Mouse (Mus musculus): Measurements from ENCODE around the gene Olfr60. TPM values are rescaled to one million over a fixed set of nuclear protein-coding genes. Genes with fewer than 3 reads are reported as not detected.

Gene Olfr60
- polyA plus RNA-seq, 1 experiment from 2014 or later = not detected

DNA sequence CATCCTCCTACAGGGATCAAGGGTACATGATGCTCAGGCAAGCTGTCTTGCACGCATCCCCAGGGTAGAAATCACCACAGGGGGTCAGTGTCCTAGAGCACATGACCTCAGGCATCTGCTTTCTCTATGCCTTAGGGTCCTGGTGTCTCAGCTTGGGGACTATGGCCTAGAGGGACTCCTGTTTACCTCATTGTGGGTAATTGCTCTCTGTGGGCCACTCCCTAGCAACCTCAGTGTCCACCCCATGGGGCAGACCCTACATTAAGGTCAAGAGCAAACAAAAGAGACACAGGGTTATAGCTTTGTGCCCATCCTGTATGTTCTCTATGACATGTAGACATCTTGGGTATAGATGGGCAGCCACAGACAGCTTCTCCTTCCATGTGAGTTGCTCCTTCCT lies 40.9 kb downstream of the Olfr60 start, which contains the start of gene Olfr525:
Olfr525 (plus strand) TSS at position 301 of the 400 bp plus-strand sequence.
- Histone ChIP-seq H3K9me3 (replicated peaks; ENCODE audit: control insufficient read depth, low read length) (no peaks in the 10 kb centered on the region), H3K27me3 (ENCODE audit: control insufficient read depth, insufficient read depth, low read length) (no peaks in the 10 kb centered on the region), H3K4me3 (ENCODE audit: low read depth, low read length) (no peak within 1 kb of the TSS), H3K36me3 (replicated peaks; ENCODE audit: control insufficient read depth, insufficient read depth, low read depth, low read length) (no peaks in the 10 kb centered on the region), H3K4me1 (ENCODE audit: control insufficient read depth, insufficient read depth, low read length) (no peaks in the 10 kb centered on the region), H3K4me2 (ENCODE audit: low read depth, low read length) (no peak within 1 kb of the TSS), H3K27ac (replicated peaks; ENCODE audit: low read depth, low read length) (no peak within 1 kb of the TSS), H3K9ac (replicated peaks; ENCODE audit: low read length) (no peak within 1 kb of the TSS)
- DNase-seq (ENCODE audit: low spot score) (no peak), ATAC-seq (replicated peaks; ENCODE audit: insufficient number of reproducible peaks, low FRiP score, low TSS enrichment, low read depth) (no peak)
- WGBS = 45% methylated on average over 1 of the region's 1 CpGs

DNA sequence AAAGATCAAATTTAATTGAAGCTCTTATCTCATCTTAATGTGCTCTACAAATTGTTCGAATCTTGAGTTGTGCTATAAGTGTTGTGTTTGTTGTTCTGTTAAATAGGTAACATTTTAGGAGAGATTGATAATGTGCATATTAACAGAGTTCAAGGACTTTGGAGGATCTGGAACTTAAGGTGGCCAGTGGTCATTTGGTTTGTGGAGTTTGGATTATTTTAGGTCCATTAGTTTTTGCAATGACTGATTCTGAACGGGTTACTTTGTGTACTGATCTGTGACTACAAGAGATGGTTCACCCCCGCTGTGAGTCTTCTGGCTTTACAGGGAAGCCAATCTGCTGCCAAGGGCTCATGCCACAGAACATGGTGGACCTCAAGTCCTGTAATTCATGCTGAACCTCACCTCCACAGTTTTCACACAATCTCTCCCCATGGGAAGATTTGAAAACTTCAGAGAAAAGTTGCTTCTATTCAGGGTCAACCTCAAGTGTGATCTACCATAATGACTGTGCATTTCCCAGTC lies 41.5 kb downstream of the Olfr60 start:
- DNase-seq (ENCODE audit: low spot score) = no peak
- Histone ChIP-seq H3K27ac (replicated peaks; ENCODE audit: low read depth, low read length) (no peak overlapping the region), H3K9me3 (replicated peaks; ENCODE audit: control insufficient read depth, low read length) (no peaks in the 10 kb centered on the region), H3K4me1 (ENCODE audit: control insufficient read depth, insufficient read depth, low read length) (no peaks in the 10 kb centered on the region), H3K4me2 (ENCODE audit: low read depth, low read length) (no peak overlapping the region), H3K4me3 (ENCODE audit: low read depth, low read length) (no peak overlapping the region), H3K36me3 (replicated peaks; ENCODE audit: control insufficient read depth, insufficient read depth, low read depth, low read length) (no peaks in the 10 kb centered on the region), H3K9ac (replicated peaks; ENCODE audit: low read length) (no peak overlapping the region), H3K27me3 (ENCODE audit: control insufficient read depth, insufficient read depth, low read length) (no peaks in the 10 kb centered on the region)
- 92% methylated on average over 3 of the region's 3 CpGs for WGBS
- no peak for ATAC-seq (replicated peaks; ENCODE audit: insufficient number of reproducible peaks, low FRiP score, low TSS enrichment, low read depth)

- Histone ChIP-seq H3K9me3 (replicated peaks; ENCODE audit: control insufficient read depth, low read length) (no peaks in the 10 kb centered on the region), H3K27ac (replicated peaks; ENCODE audit: low read depth, low read length) (no peak overlapping the region), H3K4me3 (ENCODE audit: low read depth, low read length) (no peak overlapping the region), H3K36me3 (replicated peaks; ENCODE audit: control insufficient read depth, insufficient read depth, low read depth, low read length) (no peaks in the 10 kb centered on the region), H3K27me3 (ENCODE audit: control insufficient read depth, insufficient read depth, low read length) (no peaks in the 10 kb centered on the region), H3K4me2 (ENCODE audit: low read depth, low read length) (no peak overlapping the region), H3K4me1 (ENCODE audit: control insufficient read depth, insufficient read depth, low read length) (no peaks in the 10 kb centered on the region), H3K9ac (replicated peaks; ENCODE audit: low read length) (no peak overlapping the region)
- ATAC-seq (replicated peaks; ENCODE audit: insufficient number of reproducible peaks, low FRiP score, low TSS enrichment, low read depth) = no peak
- WGBS = 79% methylated on average over 3 of the region's 3 CpGs
- DNase-seq (ENCODE audit: low spot score) = no peak
These were observed 62.1 kb downstream of the Olfr60 start for GRCm38 (mm10) chr7:140299416-140299815.

DNA sequence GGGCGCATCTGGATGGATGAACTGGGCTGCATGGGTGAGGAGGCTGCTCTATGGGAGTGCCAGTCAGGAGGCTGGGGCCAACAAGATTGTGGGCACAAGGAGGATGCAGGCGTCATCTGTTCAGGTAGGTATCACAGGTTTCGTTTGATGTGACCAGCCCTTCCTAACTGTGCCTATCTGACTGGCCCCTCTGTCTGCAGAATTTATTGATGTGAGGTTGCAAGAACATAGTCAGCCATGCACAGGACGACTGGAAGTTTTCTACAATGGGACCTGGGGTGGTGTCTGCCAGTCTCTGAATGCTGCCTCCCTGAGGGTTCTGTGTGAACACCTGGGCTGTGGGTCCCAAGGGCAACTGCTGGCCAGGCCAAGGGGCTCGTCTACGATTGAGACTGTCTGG lies 64.6 kb downstream of the Olfr60 start:
- no peak overlapping the region for H3K9ac ChIP-seq (replicated peaks; ENCODE audit: low read length)
- H3K36me3 ChIP-seq (replicated peaks; ENCODE audit: control insufficient read depth, insufficient read depth, low read depth, low read length) = no peaks in the 10 kb centered on the region
- no peak overlapping the region for H3K4me3 ChIP-seq (ENCODE audit: low read depth, low read length)
- H3K27me3 ChIP-seq (ENCODE audit: control insufficient read depth, insufficient read depth, low read length) = no peaks in the 10 kb centered on the region
- ATAC-seq (replicated peaks; ENCODE audit: insufficient number of reproducible peaks, low FRiP score, low TSS enrichment, low read depth) (no peak), DNase-seq (ENCODE audit: low spot score) (no peak)
- no peaks in the 10 kb centered on the region for H3K4me1 ChIP-seq (ENCODE audit: control insufficient read depth, insufficient read depth, low read length)
- WGBS = 79% methylated on average over 6 of the region's 6 CpGs
- H3K4me2 ChIP-seq (ENCODE audit: low read depth, low read length) = no peak overlapping the region
- H3K27ac ChIP-seq (replicated peaks; ENCODE audit: low read depth, low read length) = no peak overlapping the region
- H3K9me3 ChIP-seq (replicated peaks; ENCODE audit: control insufficient read depth, low read length) = no peaks in the 10 kb centered on the region

- H3K27me3 ChIP-seq (ENCODE audit: control insufficient read depth, insufficient read depth, low read length) = no peaks in the 10 kb centered on the region
- H3K4me3 ChIP-seq (ENCODE audit: low read depth, low read length) = no peak overlapping the region
- H3K4me2 ChIP-seq (ENCODE audit: low read depth, low read length) = no peak overlapping the region
- H3K9me3 ChIP-seq (replicated peaks; ENCODE audit: control insufficient read depth, low read length) = no peaks in the 10 kb centered on the region
- no peak overlapping the region for H3K27ac ChIP-seq (replicated peaks; ENCODE audit: low read depth, low read length)
- no peaks in the 10 kb centered on the region for H3K36me3 ChIP-seq (replicated peaks; ENCODE audit: control insufficient read depth, insufficient read depth, low read depth, low read length)
- no peaks in the 10 kb centered on the region for H3K4me1 ChIP-seq (ENCODE audit: control insufficient read depth, insufficient read depth, low read length)
- no peak overlapping the region for H3K9ac ChIP-seq (replicated peaks; ENCODE audit: low read length)
- 84% methylated on average over 9 of the region's 9 CpGs for WGBS
- DNase-seq (ENCODE audit: low spot score) (no peak), ATAC-seq (replicated peaks; ENCODE audit: insufficient number of reproducible peaks, low FRiP score, low TSS enrichment, low read depth) (no peak)
These were observed 65.7 kb downstream of the Olfr60 start for GRCm38 (mm10) chr7:140295746-140296145.

Other genes starting within 250 kb of the Olfr60 start
- gene Paox, start 245.9 kb downstream of the Olfr60 start, polyA plus RNA-seq (2014; fragmentation: Nextera tagmentation; extraction: Ambion mirVana) = 19.0 and 21.7 TPM in 2 replicates
- 211 and 221 TPM in 2 replicates for gene Echs1, start 245.2 kb downstream of the Olfr60 start, polyA plus RNA-seq (2014; fragmentation: Nextera tagmentation; extraction: Ambion mirVana)
- 22.5 and 23.1 TPM in 2 replicates for gene Mtg1, start 224.1 kb downstream of the Olfr60 start, polyA plus RNA-seq (2014; fragmentation: Nextera tagmentation; extraction: Ambion mirVana)
- gene Sprn, start 206.8 kb downstream of the Olfr60 start, polyA plus RNA-seq (2014; fragmentation: Nextera tagmentation; extraction: Ambion mirVana) = 0.34 and 0.84 TPM in 2 replicates
- not detected in 2 replicates for gene Olfr522, start 196.9 kb downstream of the Olfr60 start, polyA plus RNA-seq (2014; fragmentation: Nextera tagmentation; extraction: Ambion mirVana)
- not detected in 2 replicates for gene Olfr523, start 188.5 kb downstream of the Olfr60 start, polyA plus RNA-seq (2014; fragmentation: Nextera tagmentation; extraction: Ambion mirVana)
- gene Olfr524, start 155.7 kb downstream of the Olfr60 start, polyA plus RNA-seq (2014; fragmentation: Nextera tagmentation; extraction: Ambion mirVana) = not detected in 2 replicates
- gene Cd163l1, start 143.4 kb downstream of the Olfr60 start, polyA plus RNA-seq (2014; fragmentation: Nextera tagmentation; extraction: Ambion mirVana) = not detected in 2 replicates
- gene 5830411N06Rik, start 114.4 kb downstream of the Olfr60 start, polyA plus RNA-seq (2014; fragmentation: Nextera tagmentation; extraction: Ambion mirVana) = not detected in 2 replicates
- not detected in 2 replicates for gene Olfr525, start 40.8 kb downstream of the Olfr60 start, polyA plus RNA-seq (2014; fragmentation: Nextera tagmentation; extraction: Ambion mirVana)
- not detected in 2 replicates for gene Olfr527, start 27.7 kb downstream of the Olfr60 start, polyA plus RNA-seq (2014; fragmentation: Nextera tagmentation; extraction: Ambion mirVana)
- 0.11 TPM in 1 of 2 replicates, not detected in the other for gene Olfr530, start 14.7 kb upstream of the Olfr60 start, polyA plus RNA-seq (2014; fragmentation: Nextera tagmentation; extraction: Ambion mirVana)
- gene Olfr531, start 41.2 kb upstream of the Olfr60 start, polyA plus RNA-seq (2014; fragmentation: Nextera tagmentation; extraction: Ambion mirVana) = not detected in 2 replicates
- not detected in 2 replicates for gene Olfr532, start 60.0 kb upstream of the Olfr60 start, polyA plus RNA-seq (2014; fragmentation: Nextera tagmentation; extraction: Ambion mirVana)
- not detected in 2 replicates for gene Olfr533, start 101.7 kb upstream of the Olfr60 start, polyA plus RNA-seq (2014; fragmentation: Nextera tagmentation; extraction: Ambion mirVana)
- gene Olfr535, start 122.5 kb upstream of the Olfr60 start, polyA plus RNA-seq (2014; fragmentation: Nextera tagmentation; extraction: Ambion mirVana) = not detected in 2 replicates
- 0.13 TPM in 1 of 2 replicates, not detected in the other for gene Olfr536, start 145.7 kb upstream of the Olfr60 start, polyA plus RNA-seq (2014; fragmentation: Nextera tagmentation; extraction: Ambion mirVana)
- not detected in 2 replicates for gene Olfr538, start 206.2 kb upstream of the Olfr60 start, polyA plus RNA-seq (2014; fragmentation: Nextera tagmentation; extraction: Ambion mirVana)
- not detected in 2 replicates for gene Olfr46, start 239.6 kb upstream of the Olfr60 start, polyA plus RNA-seq (2014; fragmentation: Nextera tagmentation; extraction: Ambion mirVana)